Mouse (Mus musculus) frontal cortex, adult (tissue): ENCODE data around the gene Ldlrap1.

ENCODE experiments used
- ATAC-seq: cut with Nextera tagmentation; 2 replicates; pipeline ENCODE4 v1.9.2; 2017; ENCODE audit warnings: mild to moderate bottlenecking, moderate library complexity, mixed read lengths; ENCODE audit not compliant: low TSS enrichment

Gene Ldlrap1

GRCm38 (mm10) chr4:134713937-134714336, 53.9 kb downstream of the Ldlrap1 start:
- ATAC-seq, result peak; percentile 92

DNA sequence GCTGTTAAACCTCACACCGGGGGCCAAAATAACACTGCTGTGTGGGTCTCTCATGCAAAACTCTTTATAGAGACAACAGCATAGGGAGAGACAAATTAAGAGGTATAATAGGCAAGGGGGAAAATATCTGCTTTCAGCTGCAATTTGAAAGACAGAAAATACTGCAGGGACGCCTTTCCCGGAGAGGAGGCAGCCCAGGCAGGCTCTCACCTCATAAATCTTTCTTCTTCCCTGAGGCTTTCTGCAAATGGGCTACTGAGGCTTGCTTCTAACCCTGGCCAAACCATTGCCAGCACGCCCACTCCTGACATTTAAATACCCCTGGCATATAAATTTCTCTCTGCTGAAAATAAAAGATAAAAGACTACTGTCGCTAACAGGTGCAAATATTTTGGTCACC, 62.5 kb downstream of the Ldlrap1 start:
- ATAC-seq, result no peak

DNA sequence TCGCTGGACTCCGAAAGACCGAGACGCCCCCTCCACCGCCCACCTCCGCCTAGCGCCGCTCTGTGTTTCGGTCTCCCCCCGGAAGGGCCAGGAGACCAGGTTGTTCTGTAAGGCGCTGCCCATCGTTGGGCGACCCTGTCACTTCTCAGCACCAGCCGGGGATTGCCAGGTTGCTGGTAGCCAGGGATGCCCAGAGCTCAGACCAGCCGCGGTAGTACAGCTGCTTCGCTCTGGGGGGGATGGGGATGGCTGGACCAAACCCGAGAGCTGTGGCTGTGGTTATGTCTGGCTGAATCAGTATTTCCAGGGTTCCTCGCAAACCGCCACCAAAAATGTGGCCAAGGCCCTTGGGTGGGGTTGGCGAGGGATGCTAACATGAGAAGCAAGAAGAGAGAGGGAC, 63.2 kb downstream of the Ldlrap1 start:
- no peak; the same call in none of the 2 replicates for ATAC-seq

DNA sequence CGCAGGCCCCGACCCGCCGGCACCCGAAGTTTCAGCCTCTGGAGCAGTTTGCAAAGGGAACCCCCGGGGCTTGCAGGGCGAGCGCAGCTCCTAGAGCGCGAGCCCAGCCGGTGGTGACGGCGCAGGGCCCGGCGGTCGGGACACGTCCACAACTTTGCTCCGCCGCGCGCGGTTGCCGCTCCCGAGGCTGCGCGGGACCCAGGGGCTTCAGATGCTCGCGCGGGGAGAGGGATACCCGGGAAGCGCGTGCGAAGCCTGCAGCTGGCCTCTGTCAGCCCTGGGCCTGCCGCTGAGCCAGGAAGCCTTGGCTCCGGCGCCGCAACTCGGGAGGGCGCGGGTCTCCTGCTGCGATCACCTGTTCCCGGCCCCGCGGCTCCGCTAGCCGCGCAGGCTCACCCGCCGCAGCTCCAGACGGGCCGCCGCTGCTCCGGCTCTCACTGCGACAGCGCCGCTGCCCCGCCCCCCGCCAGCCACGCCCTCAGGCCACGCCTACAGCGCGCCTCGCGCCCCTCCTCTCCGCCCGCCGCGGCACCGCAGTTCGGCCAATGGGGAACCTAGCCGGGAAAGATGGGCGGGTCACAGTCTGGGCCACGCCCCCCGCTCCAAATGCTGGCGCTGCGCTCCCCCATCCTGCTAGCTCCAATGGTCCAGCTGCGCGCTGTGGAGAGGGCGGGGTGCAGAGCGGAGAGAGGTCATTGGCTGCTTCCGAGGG, 63.8 kb downstream of the Ldlrap1 start, which contains the start of gene Man1c1:
Man1c1 (minus strand) TSS at position 456 of the 712 bp plus-strand sequence.
- ATAC-seq, result peak; percentile 88

DNA sequence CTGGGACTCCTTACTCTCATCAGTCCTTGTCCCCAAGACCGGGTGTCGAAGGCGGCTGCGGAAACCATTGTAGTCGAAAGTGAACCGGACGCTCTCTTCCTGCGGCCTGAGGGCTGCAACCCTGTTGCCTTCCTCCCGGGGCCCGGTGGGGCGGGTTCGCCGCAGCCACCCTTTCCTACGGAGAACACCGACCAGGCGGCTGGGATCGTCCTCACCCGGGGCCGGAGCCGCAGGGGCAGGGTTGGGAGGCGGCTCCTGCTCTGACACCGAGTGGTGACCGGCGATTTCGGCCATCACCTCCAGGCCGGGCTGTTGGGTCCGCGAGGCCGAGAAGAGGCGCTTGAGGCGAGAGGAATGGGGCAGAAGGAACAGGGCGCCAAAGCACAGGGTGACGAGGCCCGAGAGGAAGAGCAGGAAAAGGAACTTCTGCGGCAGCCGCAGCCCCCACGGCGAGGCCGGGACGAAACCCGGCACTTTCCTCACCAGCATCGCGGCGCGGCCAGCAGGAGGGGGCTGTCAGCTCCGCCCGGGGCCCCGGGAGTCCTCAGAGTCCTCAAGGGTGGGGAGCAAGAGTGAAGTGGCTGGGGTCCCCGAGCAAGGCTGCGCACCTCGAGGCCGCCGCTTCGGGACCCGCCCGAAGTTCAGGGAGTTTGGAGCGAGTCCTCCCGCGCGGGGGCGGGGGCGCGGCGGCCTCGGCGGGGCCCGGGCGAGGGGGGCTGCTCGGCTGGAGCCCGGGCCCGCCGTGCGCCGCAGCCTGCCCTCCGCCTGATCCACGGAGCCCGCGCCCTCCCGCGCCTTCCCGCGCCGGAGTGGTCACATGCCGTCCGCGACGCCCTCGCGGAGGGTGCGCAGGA, 64.6 kb downstream of the Ldlrap1 start:
- ATAC-seq, result no peak

DNA sequence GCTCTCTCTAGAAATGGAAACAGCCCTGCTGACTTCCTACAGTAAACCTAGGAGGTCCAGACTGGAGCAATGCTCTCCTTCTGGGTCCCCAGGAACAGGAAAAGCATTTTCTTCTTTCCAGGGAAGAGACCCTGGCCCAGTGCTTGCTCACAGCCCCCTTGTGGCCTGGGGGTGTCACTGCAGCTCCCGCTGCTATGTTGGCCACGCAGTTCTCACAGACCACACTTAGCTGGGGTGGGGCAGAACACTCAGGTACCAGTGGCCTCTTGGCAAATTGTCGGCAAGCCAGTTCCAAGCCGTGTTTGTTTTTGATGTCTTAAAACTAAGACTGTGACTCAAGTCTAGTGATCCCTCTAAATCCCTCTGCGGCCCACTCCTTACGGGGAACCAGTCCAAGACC, 65.9 kb downstream of the Ldlrap1 start:
- ATAC-seq, result peak; percentile 41; the same call in 1 of the 2 replicates

- ATAC-seq, result no peak
Observed at GRCm38 (mm10) chr4:134700911-134701310, 66.9 kb downstream of the Ldlrap1 start.

GRCm38 (mm10) chr4:134693202-134693940, 74.5 kb downstream of the Ldlrap1 start:
- no peak for ATAC-seq

DNA sequence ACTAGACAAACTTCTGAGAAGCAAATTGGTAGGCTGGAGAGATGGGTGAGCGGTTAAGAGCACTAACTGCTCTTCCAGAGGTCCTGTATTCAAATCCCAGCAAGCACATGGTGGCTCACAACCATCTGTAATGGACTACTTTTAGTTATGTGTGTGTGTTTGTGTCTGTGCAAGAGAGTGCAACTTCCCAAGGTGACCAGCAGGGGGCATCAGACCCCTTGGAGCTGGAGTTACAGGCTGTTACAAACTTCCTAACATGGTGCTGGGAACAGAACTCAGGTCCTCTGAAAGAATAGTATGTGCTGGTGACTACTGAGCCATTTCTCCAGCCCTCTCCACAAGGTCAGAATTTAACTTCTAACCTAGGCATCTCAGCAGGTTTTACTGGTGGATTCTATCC, 75.4 kb downstream of the Ldlrap1 start:
- no peak for ATAC-seq
